Mouse (Mus musculus) left cerebral cortex, adult 8-10 months (tissue): ENCODE data around the gene Rph3a. TPM values are rescaled to one million over a fixed set of nuclear protein-coding genes. Genes with fewer than 3 reads are reported as not detected.
"Not testable (repeated sequence)": the region's sequence is repeated elsewhere in the genome, so short reads cannot be mapped to it uniquely, and the experiment has no call there.

Experiments used
- DNase-seq, 2 experiments: peaks; one replicate each; pipeline ENCODE4 v3.0.0; 2022; ENCODE audit warnings: low spot score in 2 of 2
- total RNA-seq, 4 experiments: library from RNA; stranded (reverse); gene quantifications; 2 replicates each; pipeline ENCODE4 v1.2.4; 2022

Gene Rph3a
- total RNA-seq, 4 experiments from 2014 or later = 305 to 327 (median 312) TPM

DNA sequence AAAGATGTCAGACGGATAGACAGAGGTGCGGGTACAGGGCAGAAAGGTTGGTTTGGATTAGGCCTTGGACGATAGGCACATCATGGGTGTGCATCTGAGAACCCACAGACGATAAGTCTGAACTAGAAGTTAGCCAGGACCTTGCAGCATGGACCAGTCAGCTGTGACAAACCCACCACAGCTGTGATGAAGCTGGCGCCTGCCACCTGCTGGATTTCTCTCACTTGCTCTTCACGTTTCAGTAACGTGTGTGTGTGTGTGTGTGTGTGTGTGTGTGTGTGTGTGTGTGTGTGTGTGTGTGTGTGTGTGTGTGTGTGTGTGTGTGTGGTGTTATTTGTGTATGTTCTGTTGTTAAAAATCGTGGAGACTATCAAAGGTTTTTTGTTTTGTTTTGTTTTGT is 95.7 kb downstream of the Rph3a start, which contains the start of gene Oas1d:
TSS of gene Oas1d (plus strand) at position 333 of the 400 bp plus-strand sequence.
- not testable (repeated sequence) for DNase-seq

DNA sequence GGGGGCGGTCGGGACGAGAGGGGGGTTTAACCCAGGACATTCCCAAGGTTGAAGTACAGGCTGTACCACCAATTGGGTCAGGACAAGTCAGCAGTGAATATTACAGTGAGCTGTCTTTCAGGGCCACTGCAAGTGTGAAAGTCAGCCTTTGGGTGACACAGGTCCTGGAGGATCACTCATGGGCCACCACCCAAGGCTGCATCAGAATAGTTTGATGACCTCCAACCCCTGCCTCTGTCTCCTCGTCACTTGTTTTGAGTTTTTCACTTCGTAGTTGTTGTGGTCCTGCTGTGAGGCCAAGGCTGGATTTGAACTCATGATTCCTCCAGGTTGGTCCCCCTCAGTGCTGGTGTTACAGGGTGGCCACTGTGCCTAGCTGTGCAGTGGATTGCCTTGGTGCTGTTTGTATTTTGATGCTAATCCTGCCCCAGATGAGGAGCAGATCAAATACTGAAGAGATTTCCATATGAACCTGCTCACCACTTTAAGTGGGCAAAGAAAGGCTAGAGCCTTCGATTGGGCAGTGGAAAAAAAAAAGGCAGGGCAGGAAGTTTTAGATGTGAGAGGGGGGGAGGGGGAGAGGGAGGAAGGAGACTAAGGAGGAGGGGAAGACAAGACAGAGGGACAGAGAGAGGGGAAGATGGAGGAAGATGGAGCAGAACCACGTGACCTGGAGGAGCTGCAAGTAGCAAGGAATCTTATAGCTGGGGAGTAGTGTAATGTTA is 101.5 kb downstream of the Rph3a start:
- DNase-seq = no peak

DNA sequence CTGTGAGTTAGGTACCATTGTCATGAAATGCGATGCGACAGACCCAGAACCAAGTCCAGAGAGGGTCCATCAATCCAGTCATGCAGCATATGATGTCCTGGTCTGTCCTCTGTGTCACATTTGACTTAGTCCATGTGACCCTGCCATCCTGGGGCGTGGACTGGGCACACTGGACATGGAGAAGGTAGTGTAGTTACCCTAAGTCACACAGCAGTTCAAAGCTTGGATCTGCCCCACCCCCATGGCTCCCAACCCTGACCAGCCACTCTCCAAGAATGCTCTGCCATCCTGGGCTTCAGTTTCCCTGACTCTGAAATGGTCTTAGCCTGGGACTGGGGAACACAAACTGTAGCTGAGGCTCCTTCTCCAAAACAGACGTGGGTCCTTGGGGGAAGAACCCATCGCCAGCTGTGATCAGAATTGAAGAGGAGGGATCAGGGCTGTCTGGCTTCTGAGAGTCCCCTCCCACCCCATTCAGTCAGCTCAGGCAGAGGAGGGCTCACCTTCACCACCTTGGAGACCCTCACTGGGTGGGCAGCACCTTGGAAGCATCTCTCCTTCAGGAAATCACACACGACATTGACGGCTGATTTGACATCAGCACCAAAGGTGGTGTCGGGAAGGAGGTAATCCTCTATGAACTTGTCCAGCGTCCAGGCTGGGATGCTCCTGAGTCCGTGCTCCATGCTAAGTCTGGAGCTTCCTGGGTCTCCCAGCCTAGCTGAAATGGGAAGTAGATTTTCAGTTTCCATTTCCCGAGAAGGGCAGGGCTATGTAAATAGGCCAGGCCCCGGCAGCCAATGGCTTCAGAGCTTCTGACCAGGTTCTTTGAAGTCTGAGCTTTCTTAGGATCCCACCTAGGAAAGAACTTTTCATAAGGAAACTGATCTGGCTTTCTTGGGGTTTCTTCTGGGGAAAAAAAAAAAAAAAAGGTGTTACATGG is 102.8 kb downstream of the Rph3a start, which contains the start of gene Oas1a:
TSS of gene Oas1a (minus strand) at position 731 of the 943 bp plus-strand sequence.
- DNase-seq = not testable (repeated sequence)

DNA sequence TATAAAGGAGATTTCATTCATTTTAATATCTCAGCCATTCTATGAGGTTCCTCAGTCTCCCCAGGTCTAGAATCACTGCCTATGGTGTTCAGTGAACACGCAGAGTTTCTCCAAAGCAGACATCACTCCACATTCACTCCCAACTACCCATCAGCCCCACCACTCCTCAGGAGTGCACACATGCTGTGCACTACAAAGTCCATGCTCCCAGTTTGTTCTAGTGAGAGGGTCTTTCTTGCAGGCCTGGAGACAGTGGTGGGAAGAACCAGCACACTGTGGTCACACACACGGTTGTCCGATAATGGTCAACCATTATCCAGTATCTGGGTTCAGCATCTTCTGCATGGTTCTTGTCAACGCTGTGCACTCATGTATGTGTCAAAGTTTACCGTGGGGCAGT is 107.8 kb downstream of the Rph3a start:
- no peak for DNase-seq

DNA sequence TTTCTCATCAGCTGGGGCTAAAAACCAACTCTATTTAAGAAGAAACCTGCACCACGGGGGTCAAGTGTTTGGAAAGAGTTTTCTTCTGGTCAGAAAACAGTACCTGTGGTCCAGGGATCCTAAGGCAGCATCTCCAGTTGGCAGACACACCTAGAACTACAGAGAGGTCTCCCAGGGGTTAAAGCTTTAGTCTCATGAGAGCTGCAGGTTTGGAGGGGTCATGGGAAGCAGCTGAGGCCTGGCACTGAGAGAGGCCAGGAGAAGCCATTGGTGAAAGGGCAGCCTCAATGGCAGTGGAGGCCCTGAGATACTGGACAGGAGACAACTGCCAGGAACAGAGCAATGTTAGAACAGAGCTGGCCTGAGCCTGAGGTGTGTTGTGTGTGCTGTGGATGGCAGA is 109.2 kb downstream of the Rph3a start:
- DNase-seq = no peak

DNA sequence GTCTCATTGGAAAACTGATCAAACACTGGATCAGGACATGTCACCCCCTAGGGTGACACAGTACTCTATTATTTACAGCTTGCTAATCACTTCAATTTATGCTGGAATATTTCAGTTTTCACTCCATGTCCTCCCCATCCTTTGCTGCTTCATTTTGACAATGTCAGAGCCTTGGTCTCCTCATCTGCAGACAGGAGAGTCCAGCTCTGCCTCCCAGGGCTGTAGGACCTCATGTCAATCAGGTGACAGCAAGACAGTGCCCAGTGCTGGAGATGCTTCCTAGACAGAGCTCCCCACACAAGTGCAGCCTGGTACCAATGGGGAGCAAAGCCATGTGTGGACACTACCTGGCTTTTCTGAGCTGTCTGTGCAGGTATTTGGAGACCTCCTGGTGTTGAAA is 111.2 kb downstream of the Rph3a start:
- no peak for DNase-seq

DNA sequence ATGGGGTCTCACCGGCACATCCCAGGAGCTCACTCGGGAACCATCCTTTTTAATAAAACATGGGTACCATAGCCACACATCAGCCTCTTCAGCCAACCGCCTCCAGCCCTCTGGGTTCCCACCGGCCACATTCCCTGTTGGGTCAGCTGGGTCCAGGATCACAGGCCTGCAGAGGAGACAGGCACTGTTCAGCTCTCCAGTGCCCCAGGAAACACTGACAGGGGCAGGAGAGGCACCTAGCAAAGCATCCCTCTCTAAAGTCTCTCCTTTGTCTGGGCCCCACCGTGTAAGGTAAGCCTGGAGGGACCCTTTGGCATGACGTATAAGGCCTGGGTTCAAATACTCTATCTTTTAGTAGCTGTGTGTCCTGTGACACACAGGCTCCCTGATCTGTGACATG is 111.6 kb downstream of the Rph3a start:
- DNase-seq = no peak

DNA sequence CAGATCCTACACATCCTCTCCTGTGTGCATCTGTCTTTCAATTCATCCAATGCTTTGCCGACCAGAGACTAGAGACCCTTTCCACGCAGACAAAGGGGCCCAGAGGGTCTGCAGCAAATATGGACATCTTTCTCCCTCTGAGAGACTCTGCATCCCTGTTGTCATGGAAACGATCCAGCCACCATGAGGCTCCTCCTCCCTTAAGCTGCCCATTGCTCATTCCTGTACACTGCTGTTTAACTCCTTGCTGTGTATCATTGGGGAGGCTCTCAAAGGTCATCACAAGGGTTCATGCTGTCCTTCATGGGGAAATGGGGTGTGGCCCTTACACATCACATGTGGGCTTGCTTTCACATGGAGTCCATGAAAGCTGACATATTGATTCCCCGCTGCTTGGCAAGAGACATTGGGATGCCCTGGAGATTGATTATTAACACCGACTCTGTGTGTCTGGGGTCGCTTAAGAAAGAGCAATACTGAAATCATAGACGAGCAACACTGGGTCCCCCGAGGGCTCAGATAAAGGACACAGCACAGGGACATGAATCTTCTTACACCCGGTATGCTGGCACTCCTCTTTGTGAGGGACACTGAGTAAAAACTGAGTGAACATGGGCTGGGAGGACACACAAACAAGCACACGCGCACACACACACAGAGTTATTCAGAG is 114.5 kb downstream of the Rph3a start:
- no peak for DNase-seq

DNA sequence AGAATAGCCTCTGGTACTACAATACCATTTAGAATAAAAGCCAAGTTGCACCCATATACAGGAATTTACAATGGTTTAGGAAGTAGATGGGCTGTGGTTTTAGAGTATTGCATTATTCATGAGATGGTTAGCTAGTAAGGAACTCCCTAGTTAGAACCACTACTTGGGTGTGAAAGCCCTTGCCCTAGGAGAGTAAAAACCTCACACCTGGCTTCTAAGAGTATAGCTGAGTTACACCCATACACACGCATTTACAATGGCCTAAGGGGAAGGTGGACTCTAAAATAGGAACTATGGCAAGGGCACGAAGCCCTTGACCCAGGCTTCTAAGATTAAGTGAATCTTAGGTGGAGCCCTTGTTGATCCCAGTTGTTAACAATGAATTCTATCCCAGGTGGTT is 115.2 kb downstream of the Rph3a start:
- not testable (repeated sequence) for DNase-seq

DNA sequence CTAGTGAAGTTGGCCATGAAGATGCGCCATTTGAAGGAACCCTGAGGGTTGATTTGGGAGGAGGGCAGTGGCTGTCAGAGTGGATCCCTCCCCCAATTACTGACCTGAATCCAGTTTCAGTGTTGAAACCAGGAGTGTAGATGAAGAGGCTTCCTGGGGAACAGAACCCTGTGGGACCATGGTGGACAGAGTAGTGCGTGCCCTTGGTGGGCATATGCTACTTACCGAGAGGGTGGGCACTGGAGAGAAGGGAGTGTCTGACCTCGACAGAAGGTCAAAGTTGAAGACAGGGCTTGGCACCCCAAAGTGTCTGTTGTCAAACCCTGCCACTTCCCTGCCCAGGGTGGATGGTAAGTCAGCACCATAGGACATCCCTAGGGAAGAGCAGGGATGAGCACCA is 116.0 kb downstream of the Rph3a start:
- not testable (repeated sequence) for DNase-seq

DNA sequence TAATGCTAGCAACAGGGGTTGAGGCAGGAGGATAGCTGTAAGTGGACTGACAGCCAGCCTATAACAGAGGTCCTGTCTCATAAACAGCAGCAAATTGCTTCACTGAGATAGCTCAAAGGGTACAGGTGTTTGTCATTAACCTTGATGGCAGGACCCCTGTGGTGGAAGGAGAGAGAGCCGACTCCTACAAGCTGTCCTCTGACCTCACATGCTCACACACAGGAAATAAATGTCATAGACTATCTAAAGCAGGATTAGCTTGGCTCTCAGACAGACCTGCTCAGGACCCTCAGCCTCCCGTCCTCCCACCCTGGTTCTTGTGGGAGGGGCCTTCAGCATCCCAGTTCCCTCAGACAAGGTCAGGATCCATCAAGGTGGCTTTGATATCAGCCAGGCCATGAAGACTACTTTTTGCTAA is 117.6 kb downstream of the Rph3a start:
- DNase-seq = no peak

DNA sequence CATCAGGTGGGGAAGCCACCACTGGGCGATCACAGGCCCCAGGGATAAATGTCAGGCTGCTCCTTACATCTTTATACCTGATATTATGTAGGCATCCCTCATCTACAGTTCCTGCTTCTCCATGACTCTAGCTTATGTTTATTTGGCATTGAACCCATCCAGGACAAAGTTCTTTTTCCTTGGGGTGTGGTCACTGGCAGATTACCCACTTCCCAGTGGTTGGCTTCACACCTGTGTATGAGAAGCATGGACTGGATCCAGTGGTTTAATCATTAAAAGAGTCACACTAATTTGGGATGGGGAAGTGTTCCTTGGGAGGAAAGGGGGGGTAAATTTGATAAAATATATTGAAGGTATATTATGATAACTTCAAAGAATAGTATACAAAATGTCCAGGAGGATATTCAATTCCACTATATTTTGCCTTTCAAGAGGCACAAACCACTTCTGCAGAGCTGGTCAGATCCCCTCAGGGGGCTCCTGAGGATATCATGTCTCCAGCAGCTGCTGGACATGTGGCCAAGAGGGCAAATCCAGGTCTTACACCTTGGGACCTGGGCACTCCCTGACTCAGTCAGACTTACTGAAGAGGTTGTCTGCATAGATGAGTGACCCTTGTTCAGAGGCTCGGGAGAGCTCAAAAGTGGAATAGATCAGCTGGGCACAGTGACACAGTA is 118.2 kb downstream of the Rph3a start:
- DNase-seq = not testable (repeated sequence)

DNA sequence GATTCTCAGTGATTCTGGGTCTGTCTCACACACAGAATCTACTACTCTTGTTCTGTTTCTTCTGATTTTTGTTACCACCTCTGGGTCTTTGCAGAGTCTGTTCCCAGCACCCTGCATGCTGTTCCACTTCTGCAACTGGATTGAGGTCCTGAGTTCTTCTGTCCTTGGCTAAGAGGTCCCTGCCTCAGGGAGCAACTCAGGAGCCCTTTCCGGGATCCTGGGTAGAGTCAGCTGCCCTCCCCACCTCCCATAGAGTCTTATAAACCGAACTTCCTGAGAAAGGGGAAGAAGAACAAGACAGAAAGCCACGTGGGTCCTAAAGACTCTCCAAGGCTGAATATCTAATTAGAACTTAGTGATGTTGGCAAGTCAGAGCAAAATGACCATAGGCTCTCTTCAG is 118.9 kb downstream of the Rph3a start:
- no peak for DNase-seq

Other genes with a start within 250 kb of the Rph3a start
- gene Oas3, start 232.4 kb downstream of the Rph3a start, total RNA-seq = not detected
- gene Oas1e, start 214.6 kb downstream of the Rph3a start, total RNA-seq = not detected
- 1 to 10 TPM in 3 of 4 experiments, under 1 TPM in 1; 0.46 to 1.9 (median 1.5) TPM for gene Oas1c, start 197.6 kb downstream of the Rph3a start, total RNA-seq
- not detected for gene Oas1f, start 162.7 kb downstream of the Rph3a start, total RNA-seq
- not detected for gene Oas1h, start 148.7 kb downstream of the Rph3a start, total RNA-seq
- 1 to 10 TPM in 1 of 4 experiments, under 1 TPM in 1, not detected in 2; 0.27 to 1.4 TPM for gene Oas1g, start 122.5 kb downstream of the Rph3a start, total RNA-seq
- gene Oas1a, start 102.6 kb downstream of the Rph3a start, total RNA-seq = under 1 TPM; 0.20 to 0.86 (median 0.57) TPM
- not detected for gene Oas1d, start 95.6 kb downstream of the Rph3a start, total RNA-seq
- 100 to 1,000 TPM; 106 to 113 (median 109) TPM for gene Ptpn11, start 181.3 kb upstream of the Rph3a start, total RNA-seq
- 100 to 1,000 TPM; 495 to 632 (median 565) TPM for gene Rpl6, start 194.4 kb upstream of the Rph3a start, total RNA-seq
- gene Hectd4, start 210.1 kb upstream of the Rph3a start, total RNA-seq = 100 to 1,000 TPM; 142 to 182 (median 164) TPM